Mouse (Mus musculus) testis, adult 2 months (tissue): ENCODE measurements around the gene Cyct. TPM values are rescaled to one million over a fixed set of nuclear protein-coding genes. Genes with fewer than 3 reads are reported as not detected.
A peak's percentile ranks its signal among the peaks of the same experiment; 100 is the strongest.

Experiments
- H3K27ac ChIP-seq: fragments of 200-500 bp; 2 replicates; pipeline ENCODE4 v1.5.1; 2012; ENCODE audit warnings: low read depth, low read length; ENCODE audit not compliant: control insufficient read depth, insufficient read depth
- H3K27me3 ChIP-seq: fragments of 200-500 bp; 2 replicates; pipeline ENCODE4 v1.6.1; 2012; ENCODE audit warnings: mild to moderate bottlenecking, low read length, moderate library complexity; ENCODE audit not compliant: control insufficient read depth, insufficient read depth
- H3K36me3 ChIP-seq: fragments of 200-500 bp; 2 replicates; pipeline ENCODE4 v1.6.1; 2012; ENCODE audit warnings: mild to moderate bottlenecking, low read length; ENCODE audit not compliant: control insufficient read depth, insufficient read depth
- H3K4me1 ChIP-seq: fragments of 200-500 bp; 2 replicates; pipeline ENCODE4 v1.6.1; 2012; ENCODE audit warnings: low read length; ENCODE audit not compliant: control insufficient read depth, insufficient read depth
- H3K4me3 ChIP-seq: fragments of 200-500 bp; 2 replicates; pipeline ENCODE4 v1.5.1; 2012; ENCODE audit warnings: low read depth, mild to moderate bottlenecking, low read length, moderate library complexity, mixed read lengths; ENCODE audit not compliant: control insufficient read depth
- CTCF ChIP-seq: fragments of 200-500 bp; IDR thresholded peaks from 2 replicates; pipeline ENCODE4 v1.5.1; 2012; ENCODE audit warnings: low read depth, mild to moderate bottlenecking, inconsistent platforms, low read length, moderate library complexity; ENCODE audit not compliant: control insufficient read depth, insufficient read depth, insufficient replicate concordance
- POLR2A ChIP-seq: fragments of 200-500 bp; IDR thresholded peaks from 2 replicates; pipeline ENCODE4 v1.6.1; 2012; ENCODE audit warnings: low read depth, mild to moderate bottlenecking, inconsistent platforms, low read length, moderate library complexity; ENCODE audit not compliant: control insufficient read depth
- polyA plus RNA-seq: library from polyadenylated mRNA; depleted of rRNA; stranded (reverse); fragments of >200 nt; gene quantifications from 2 replicates; pipeline ENCODE4 v1.2.3, GENCODE M21; 2012; rRNA removed

The Cyct gene
- polyA plus RNA-seq, result 57.2 and 69.9 TPM in 2 replicates

- Histone ChIP-seq H3K4me1 (peaks cover 2% of the 10 kb centered on the region), H3K36me3 (no peaks in the 10 kb centered on the region; the same call in 1 of the 2 replicates), H3K27ac (peak within 1 kb of the TSS; percentile 96), H3K27me3 (no peaks in the 10 kb centered on the region), H3K4me3 (peak within 1 kb of the TSS; percentile 87)
- TF ChIP-seq POLR2A (peak; percentile 79), CTCF (no peak)
Measured at GRCm38 (mm10) chr2:76360226-76360625, at the start of gene Cyct. Gene Cyct (minus strand): TSS chr2:76360450.

- Histone ChIP-seq H3K4me3 (no peak overlapping the region), H3K27me3 (no peaks in the 10 kb centered on the region; the same call in 1 of the 2 replicates), H3K36me3 (no peaks in the 10 kb centered on the region), H3K27ac (no peak overlapping the region), H3K4me1 (peaks cover 9% of the 10 kb centered on the region)
- TF ChIP-seq POLR2A, result no peak
Measured at GRCm38 (mm10) chr2:76409986-76410385, 49.7 kb upstream of the Cyct start.

GRCm38 (mm10) chr2:76409526-76409925, 49.3 kb upstream of the Cyct start:
- Histone ChIP-seq H3K4me1 (peaks cover 9% of the 10 kb centered on the region), H3K27ac (no peak overlapping the region), H3K36me3 (no peaks in the 10 kb centered on the region), H3K4me3 (no peak overlapping the region), H3K27me3 (no peaks in the 10 kb centered on the region; the same call in 1 of the 2 replicates)
- TF ChIP-seq POLR2A, result no peak
- no peak for TF ChIP-seq CTCF

GRCm38 (mm10) chr2:76406937-76407441, 46.7 kb upstream of the Cyct start:
- Histone ChIP-seq H3K27me3 (no peaks in the 10 kb centered on the region; the same call in 1 of the 2 replicates), H3K27ac (no peak overlapping the region), H3K4me3 (peak overlapping the region; percentile 57)

GRCm38 (mm10) chr2:76406151-76406936, 46.1 kb upstream of the Cyct start, which contains the start of gene Osbpl6:
Gene Osbpl6 (plus strand): TSS chr2:76406508.
- no peaks in the 10 kb centered on the region for H3K36me3 ChIP-seq
- H3K27me3 ChIP-seq, result no peaks in the 10 kb centered on the region; the same call in 1 of the 2 replicates
- H3K4me1 ChIP-seq, result peaks cover 9% of the 10 kb centered on the region
- no peak within 1 kb of the TSS for H3K27ac ChIP-seq
- TF ChIP-seq POLR2A (no peak), CTCF (no peak)
- peak within 1 kb of the TSS; percentile 57 for H3K4me3 ChIP-seq

More at GRCm38 (mm10) chr2:76406937-76407441, 46.7 kb upstream of the Cyct start:
- TF ChIP-seq CTCF (no peak), POLR2A (no peak)
- Histone ChIP-seq H3K4me1 (peaks cover 9% of the 10 kb centered on the region), H3K36me3 (no peaks in the 10 kb centered on the region)

- no peaks in the 10 kb centered on the region for H3K36me3 ChIP-seq
- no peak overlapping the region for H3K27ac ChIP-seq
- TF ChIP-seq CTCF (no peak), POLR2A (no peak)
- no peak overlapping the region; the same call in 1 of the 2 replicates for H3K4me3 ChIP-seq
- H3K4me1 ChIP-seq, result peaks cover 9% of the 10 kb centered on the region
- no peaks in the 10 kb centered on the region; the same call in 1 of the 2 replicates for H3K27me3 ChIP-seq
Measured at GRCm38 (mm10) chr2:76405596-76406150, 45.4 kb upstream of the Cyct start.

GRCm38 (mm10) chr2:76400178-76400577, 39.9 kb upstream of the Cyct start:
- TF ChIP-seq CTCF (no peak), POLR2A (no peak)
- no peak overlapping the region for H3K27ac ChIP-seq
- H3K36me3 ChIP-seq, result no peaks in the 10 kb centered on the region
- H3K4me1 ChIP-seq, result no peaks in the 10 kb centered on the region
- no peak overlapping the region for H3K4me3 ChIP-seq
- H3K27me3 ChIP-seq, result no peaks in the 10 kb centered on the region
